Mouse (Mus musculus) cerebellum, adult 8-10 months (tissue): ENCODE measurements around the gene Kmt2c.

Experiments used
- DNase-seq: peaks from one replicate; pipeline ENCODE4 v3.0.0; 2022

The Kmt2c gene

GRCm38 (mm10) chr5:25498346-25498820 is at the start of gene Kmt2c:
Gene Kmt2c (minus strand): TSS chr5:25498783.
- peak; percentile 70 for DNase-seq

- DNase-seq = no peak
Measured at GRCm38 (mm10) chr5:25546912-25547311, 48.3 kb upstream of the Kmt2c start.

GRCm38 (mm10) chr5:25544566-25544965 is 46.0 kb upstream of the Kmt2c start:
- DNase-seq = no peak

GRCm38 (mm10) chr5:25544061-25544460 is 45.5 kb upstream of the Kmt2c start:
- no peak for DNase-seq

GRCm38 (mm10) chr5:25541661-25542060 is 43.1 kb upstream of the Kmt2c start:
- DNase-seq = no peak

GRCm38 (mm10) chr5:25540921-25541320 is 42.3 kb upstream of the Kmt2c start:
- DNase-seq = no peak

- DNase-seq = no peak
Measured at GRCm38 (mm10) chr5:25540412-25540811, 41.8 kb upstream of the Kmt2c start.

- DNase-seq = no peak
Measured at GRCm38 (mm10) chr5:25536921-25537409, 38.4 kb upstream of the Kmt2c start.

- DNase-seq = no peak
Measured at GRCm38 (mm10) chr5:25536451-25536850, 37.9 kb upstream of the Kmt2c start.

- DNase-seq = no peak
Measured at GRCm38 (mm10) chr5:25535566-25535965, 37.0 kb upstream of the Kmt2c start.

- DNase-seq = no peak
Measured at GRCm38 (mm10) chr5:25533298-25533697, 34.7 kb upstream of the Kmt2c start.

GRCm38 (mm10) chr5:25532256-25533147 is 33.9 kb upstream of the Kmt2c start:
- no peak for DNase-seq

- no peak for DNase-seq
Measured at GRCm38 (mm10) chr5:25530629-25531028, 32.0 kb upstream of the Kmt2c start.

- peak; percentile 100 for DNase-seq
Measured at GRCm38 (mm10) chr5:25529529-25530421, 31.2 kb upstream of the Kmt2c start.

- DNase-seq = peak; percentile 36
Measured at GRCm38 (mm10) chr5:25528851-25529528, 30.4 kb upstream of the Kmt2c start.

GRCm38 (mm10) chr5:25527971-25528370 is 29.4 kb upstream of the Kmt2c start:
- DNase-seq = no peak

GRCm38 (mm10) chr5:25526926-25527325 is 28.3 kb upstream of the Kmt2c start:
- peak; percentile 37 for DNase-seq

- DNase-seq = no peak
Measured at GRCm38 (mm10) chr5:25526116-25526515, 27.5 kb upstream of the Kmt2c start.

GRCm38 (mm10) chr5:25521461-25521860 is 22.9 kb upstream of the Kmt2c start:
- no peak for DNase-seq

GRCm38 (mm10) chr5:25519820-25520219 is 21.2 kb upstream of the Kmt2c start:
- no peak for DNase-seq

GRCm38 (mm10) chr5:25517550-25517949 is 19.0 kb upstream of the Kmt2c start:
- no peak for DNase-seq

- DNase-seq = no peak
Measured at GRCm38 (mm10) chr5:25516301-25516895, 17.8 kb upstream of the Kmt2c start.
